Mouse (Mus musculus) lung, postnatal 0 days (tissue): ENCODE data around the gene Greb1.

Source experiments
- CTCF ChIP-seq: IDR thresholded peaks from 2 replicates; pipeline ENCODE4 v1.5.1; 2016; ENCODE audit warnings: antibody characterized with exemption, mild to moderate bottlenecking
- EP300 ChIP-seq: IDR thresholded peaks from 2 replicates; pipeline ENCODE4 v1.6.1; 2016; ENCODE audit warnings: antibody characterized with exemption, mild to moderate bottlenecking, control low read depth

- no peak for TF ChIP-seq CTCF
- no peak for TF ChIP-seq EP300
These were observed 34.0 kb upstream of the Greb1 start for GRCm38 (mm10) chr12:16834701-16835100.
